Mouse (Mus musculus) right cerebral cortex, postnatal 36 days (tissue): ENCODE data around the gene Slc35c1.

Experiments
- DNase-seq, 2 experiments: peaks; one replicate each; pipeline ENCODE4 v3.0.0; 2022; ENCODE audit warnings: low spot score in 2 of 2, mixed read lengths in 1 of 2

The Slc35c1 gene

GRCm38 (mm10) chr2:92434375-92434745 lies 26.0 kb downstream of the Slc35c1 start:
- no peak for DNase-seq

- DNase-seq: peak; percentile 99
Observed at GRCm38 (mm10) chr2:92433578-92434374, 26.6 kb downstream of the Slc35c1 start, which contains the start of gene Cry2. Cry2 (minus strand) TSS chr2:92434043.

- no peak for DNase-seq
Observed at GRCm38 (mm10) chr2:92432299-92433295, 27.7 kb downstream of the Slc35c1 start.

DNA sequence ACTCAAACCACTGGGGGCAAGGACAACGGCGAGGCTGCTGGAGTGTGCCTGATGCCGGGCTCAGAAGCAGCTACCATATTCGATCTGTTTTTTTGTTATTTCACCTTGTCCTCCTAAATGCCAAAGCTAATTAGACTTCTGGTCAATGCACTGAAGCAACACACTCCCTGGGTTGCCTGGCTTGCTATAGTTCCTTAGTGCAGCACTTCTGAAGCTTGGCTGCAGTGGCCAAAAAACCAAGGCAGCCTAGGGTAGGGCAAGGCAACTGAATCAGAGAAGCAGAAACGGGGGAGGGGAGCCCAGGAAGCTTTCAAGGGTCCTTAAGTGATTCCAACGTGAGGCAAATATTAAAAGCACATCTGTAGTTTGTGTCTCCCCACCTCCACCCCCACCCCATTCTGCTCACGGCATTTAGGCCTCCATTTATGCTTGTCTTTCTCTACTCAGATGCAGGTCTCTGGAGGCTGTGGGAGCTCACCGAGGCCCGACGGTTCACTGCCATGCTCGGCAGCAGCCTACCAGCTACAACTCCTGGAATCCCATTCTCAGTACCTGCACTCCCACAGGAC lies 28.6 kb downstream of the Slc35c1 start:
- no peak for DNase-seq

DNA sequence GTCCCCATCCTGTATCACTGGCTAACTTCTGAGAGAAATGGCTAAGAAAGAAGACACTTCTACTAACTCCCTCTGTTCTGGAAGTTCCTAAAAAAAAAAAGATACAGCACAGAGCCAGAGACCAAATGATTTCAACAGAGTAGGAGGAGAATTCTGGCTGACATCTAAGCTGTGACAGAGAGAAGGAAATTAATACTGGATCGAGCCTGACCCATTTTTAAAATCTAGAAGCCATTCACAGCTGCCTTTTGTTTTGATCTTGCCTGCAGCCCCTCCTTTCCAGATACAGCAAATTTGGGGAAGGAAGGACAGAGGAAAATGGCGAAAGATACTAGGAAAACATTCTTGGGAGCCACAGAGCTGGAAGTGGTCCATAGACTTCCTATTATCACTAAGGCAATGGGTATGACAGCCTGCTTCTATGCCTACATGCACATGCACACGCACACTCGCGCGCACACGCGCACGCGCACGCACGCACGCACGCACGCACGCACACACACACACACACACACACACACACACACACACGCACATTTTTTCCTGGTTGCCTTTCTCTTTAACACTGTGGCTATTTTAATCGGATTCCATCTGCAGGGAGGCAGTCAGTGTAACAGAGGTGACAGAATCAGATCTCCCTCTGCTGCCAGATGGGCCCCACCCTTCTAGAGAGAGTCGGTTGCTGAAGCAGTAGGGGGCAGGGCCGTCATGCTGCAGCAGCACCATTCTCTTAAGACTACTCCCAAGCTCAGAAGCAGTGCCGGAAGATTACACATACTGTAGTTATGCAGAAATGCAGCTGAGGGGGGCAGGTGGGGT lies 29.4 kb downstream of the Slc35c1 start:
- DNase-seq: peak; percentile 63 to 80

- DNase-seq: no peak
Observed at GRCm38 (mm10) chr2:92430089-92430488, 30.2 kb downstream of the Slc35c1 start.

GRCm38 (mm10) chr2:92427882-92428281 lies 32.5 kb downstream of the Slc35c1 start:
- peak; percentile 76 to 87 for DNase-seq

DNA sequence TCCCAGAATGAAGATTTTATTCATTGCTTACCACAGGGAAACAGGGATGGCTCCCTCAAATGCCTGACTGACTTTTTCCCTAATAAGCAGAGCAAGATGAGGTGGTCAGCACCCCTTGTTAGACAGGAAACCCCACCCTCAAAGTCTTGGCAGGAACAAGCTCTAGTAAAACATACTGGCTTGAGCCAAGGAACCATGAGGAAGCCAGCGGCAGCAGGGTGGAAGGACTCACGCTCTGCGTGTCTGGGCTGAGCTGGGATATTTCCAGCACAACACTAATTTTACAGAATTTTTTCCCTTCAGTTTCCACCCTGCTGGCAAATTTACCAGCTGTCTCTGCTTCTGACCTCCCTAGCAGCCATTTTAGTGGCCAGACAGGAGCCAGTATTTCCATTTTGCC lies 33.9 kb downstream of the Slc35c1 start:
- no peak for DNase-seq

- DNase-seq: no peak
Observed at GRCm38 (mm10) chr2:92425366-92425765, 35.0 kb downstream of the Slc35c1 start.

DNA sequence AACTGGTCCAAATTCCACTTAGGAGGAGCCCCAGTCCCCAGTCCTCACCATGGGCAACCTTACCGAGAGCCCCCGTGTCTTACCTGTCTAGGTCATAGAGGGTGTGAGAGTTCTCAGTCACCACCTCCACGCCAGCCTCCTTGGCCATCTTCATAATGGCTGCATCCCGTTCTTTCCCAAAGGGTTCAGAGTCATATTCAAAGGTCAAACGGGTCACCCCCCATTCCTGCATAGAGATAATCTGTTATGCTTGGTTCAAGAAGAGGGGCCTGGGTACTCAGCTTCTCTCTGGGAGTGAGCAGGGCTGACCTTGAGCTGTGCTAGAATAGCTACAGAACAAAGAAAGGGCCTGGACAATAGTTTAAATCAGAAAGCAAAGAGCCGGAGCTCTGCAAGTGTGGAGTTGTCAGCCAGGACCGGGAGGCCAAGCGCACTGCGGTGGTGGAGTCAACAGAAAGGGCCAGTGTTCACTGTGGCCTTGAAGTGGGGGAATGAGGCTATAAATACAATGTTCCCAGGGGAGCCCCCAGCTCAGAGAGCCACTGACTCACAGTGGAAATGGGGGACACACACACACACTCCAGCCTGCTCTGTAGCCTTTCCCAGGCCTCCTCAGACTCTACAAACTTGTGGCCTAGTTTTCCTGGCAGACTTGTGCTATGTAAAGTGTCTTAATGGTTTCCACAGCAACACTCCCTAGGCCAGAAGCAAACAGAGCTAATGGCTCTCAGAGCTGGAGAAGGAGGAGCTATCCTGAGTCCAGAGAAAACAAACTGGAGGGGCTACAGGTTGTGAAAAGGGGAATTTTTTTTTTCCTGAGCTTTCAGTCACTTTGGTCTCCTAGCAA lies 35.7 kb downstream of the Slc35c1 start:
- DNase-seq: no peak

DNA sequence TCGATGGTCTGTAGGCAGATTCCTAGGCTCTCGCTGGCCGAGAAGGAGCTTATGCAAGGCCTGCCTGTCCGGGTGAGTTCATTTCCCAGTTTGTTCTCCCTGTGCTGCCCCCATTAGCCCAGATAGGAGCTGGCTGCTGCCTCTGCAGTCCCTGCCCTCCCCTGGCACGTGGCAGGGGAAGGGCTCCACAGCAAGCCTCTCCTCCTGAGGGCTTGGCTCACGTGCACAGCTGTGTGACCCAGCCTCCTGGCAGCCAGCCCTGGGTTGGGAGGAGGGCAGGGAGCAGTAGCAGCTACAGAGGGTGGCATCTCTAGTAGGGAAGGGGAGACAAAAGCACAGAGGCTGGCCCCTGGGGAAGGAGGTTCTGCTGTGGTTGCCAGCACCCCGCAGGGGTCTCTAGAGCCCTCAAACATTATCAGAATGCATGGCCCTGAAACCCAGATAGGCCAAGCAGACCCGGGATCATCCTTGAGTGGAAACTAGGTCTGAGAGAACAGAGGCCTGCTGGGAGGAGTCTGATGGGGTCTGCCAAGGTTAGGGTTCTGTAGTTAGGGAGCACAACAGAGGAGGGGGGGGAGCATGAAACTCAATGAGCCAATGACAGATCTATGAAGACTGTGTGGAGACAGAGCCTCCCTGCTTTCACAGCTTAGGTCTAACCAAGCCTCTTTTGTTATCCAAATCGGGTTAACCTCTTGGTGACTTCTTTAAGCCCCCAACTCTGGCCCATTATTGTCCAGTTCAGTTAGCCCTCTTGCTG lies 36.5 kb downstream of the Slc35c1 start:
- peak; percentile 79 to 84 for DNase-seq

DNA sequence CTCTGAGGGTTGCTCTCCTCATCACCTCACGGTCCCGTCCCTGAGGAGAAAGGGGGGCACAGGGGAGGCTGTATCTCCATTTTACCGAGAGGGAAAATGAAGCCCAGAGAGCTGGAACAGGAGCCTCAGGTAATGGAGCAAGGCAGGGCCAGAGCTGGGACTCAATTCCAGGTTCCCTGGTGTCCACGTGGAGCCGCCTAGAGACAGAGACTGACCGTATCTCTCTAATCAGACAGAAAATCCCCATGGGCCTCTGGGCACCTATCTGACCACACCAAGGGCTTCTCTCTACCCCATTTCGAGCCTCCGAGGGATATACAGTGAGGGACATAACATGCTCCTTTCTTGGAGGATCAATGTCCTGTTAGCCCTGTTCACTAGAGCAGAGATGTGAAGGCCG lies 37.2 kb downstream of the Slc35c1 start:
- DNase-seq: no peak

GRCm38 (mm10) chr2:92422388-92423135 lies 37.8 kb downstream of the Slc35c1 start:
- no peak for DNase-seq

DNA sequence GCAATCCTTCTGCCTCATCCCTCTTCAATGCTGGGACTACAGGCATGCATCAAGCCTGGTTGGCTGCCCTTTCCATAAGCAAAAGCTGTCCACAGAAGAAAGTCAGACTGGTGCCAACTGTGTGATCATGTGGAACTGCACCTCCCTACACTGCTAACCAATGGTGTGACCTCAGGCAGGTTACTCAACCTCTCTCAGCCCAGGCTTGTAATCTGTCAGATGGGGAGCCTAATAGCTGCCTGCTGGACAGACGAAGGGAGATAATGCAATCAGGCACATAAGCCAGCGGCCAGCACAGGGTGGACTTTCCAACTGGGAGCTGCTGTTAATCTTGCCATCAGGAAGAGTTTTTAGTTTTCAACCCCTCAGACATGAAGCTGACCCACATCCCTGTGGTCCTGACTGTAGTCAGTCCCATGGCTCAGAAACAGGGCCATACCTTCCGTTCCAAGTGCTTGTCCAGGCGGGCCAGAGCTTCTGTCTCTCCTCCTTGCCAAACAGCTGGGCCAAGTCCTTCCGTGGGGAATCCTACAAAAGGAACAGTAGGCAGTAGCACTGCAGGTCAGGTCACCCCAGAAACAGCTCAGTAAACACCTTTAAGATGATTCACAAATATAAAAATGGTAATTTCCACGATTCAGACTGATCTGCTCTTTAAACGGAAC lies 38.5 kb downstream of the Slc35c1 start:
- DNase-seq: no peak

- no peak for DNase-seq
Observed at GRCm38 (mm10) chr2:92411705-92412104, 48.6 kb downstream of the Slc35c1 start.

DNA sequence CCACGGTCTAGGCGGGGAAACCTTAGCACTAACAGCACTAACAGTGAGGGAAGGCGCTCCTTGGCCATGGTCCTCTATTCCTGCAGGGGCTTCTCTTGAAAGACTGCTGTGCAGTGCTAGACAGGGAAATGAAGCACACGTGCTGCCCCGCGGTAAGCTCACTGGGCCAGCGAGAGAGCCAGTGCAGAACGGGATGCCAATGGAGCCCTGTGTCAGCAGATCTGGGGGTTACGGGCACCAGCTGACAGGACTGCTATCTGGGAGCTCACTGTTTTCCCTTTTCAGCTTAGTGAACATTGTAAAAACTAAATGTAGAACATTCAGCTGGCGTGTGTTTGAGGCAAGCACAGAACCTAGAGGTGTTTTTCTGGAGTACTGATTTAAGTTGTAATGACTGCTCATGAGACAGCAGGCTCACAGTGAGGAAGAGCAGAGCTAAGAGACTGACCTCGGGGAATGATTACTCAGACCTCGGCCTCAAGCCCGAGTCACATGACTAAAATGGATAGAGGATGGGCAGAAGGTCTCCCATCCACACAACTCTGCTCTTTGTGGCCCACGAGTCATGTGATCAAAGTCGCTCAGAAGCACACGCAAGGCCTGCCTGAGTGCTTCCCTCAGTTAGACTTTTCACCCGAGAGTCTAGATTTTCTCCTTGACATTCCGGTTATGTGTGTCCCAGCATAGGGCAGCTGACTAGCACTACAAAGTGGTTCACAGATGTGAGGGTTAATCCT lies 51.9 kb downstream of the Slc35c1 start:
- DNase-seq: no peak

- no peak for DNase-seq
Observed at GRCm38 (mm10) chr2:92405687-92406086, 54.7 kb downstream of the Slc35c1 start.

DNA sequence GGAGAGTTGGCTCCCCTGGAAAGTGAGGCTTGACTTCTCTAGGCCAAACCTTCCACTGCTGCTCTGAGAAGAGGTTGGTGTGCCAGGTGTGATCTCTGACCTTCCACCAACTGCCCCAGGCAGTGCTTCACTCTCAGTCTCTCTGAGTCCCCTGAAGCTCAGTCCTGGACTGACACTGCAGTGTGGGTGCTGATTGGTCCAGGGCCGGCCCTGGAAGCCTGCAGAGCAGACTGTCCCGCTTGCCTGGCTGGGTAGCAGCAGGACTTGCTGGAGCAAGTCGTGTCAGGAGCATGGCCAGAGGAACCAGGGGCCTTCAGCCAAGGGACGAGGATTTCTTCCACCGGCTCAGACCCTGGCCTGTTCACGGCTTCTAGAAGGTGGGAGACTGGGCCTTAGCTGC lies 55.6 kb downstream of the Slc35c1 start:
- DNase-seq: no peak
